Mouse (Mus musculus): ENCODE data around the gene Gm5065. TPM values are rescaled to one million over a fixed set of nuclear protein-coding genes. Genes with fewer than 3 reads are reported as not detected.

The Gm5065 gene
- polyA plus RNA-seq (2014; fragmentation: Nextera tagmentation; extraction: Ambion mirVana): not detected in 2 replicates

DNA sequence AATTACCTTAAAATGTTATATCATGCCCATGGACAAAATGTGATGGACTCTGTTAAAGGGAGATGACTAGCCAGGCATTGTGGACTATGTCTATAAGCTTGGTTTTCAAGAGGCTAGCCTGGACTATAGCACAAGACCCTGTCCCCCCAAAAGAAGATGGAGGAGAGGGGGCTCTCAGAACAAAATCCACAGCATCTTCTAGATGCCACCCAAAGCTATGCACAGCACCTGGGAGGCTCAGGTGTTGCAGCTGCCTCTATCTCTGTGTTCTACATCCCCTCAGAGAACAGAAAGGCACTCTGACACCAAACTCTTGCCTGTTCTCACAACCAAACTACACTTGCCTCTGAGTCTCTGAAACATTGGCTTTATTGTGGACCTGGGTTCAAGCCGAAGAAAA is at the start of gene Gm5065:
Gene Gm5065, plus strand, starts transcription at position 301 of the 400 bp plus-strand sequence.
- Histone ChIP-seq H3K27ac (ENCODE audit: low read depth, low read length) (no peak within 1 kb of the TSS), H3K4me3 (ENCODE audit: low read depth, low read length) (no peak within 1 kb of the TSS), H3K36me3 (ENCODE audit: control insufficient read depth, insufficient read depth, low read length) (no peaks in the 10 kb centered on the region), H3K9ac (ENCODE audit: low read depth, low read length) (no peak within 1 kb of the TSS), H3K4me1 (replicated peaks; ENCODE audit: control insufficient read depth, insufficient read depth, low read length) (no peaks in the 10 kb centered on the region), H3K9me3 (ENCODE audit: control insufficient read depth, low read length) (peaks cover 9% of the 10 kb centered on the region), H3K4me2 (no peak within 1 kb of the TSS), H3K27me3 (replicated peaks; ENCODE audit: control insufficient read depth, insufficient read depth, low read length) (no peaks in the 10 kb centered on the region)
- DNase-seq (ENCODE audit: low spot score) (no peak), ATAC-seq (replicated peaks; ENCODE audit: low FRiP score) (no peak)
- 76% methylated on average over 1 of the region's 1 CpGs for WGBS

GRCm38 (mm10) chr7:5327511-5327910 is 22.8 kb upstream of the Gm5065 start:
- H3K4me1 ChIP-seq (replicated peaks; ENCODE audit: control insufficient read depth, insufficient read depth, low read length): no peaks in the 10 kb centered on the region
- no peak overlapping the region for H3K27ac ChIP-seq (ENCODE audit: low read depth, low read length)
- no peaks in the 10 kb centered on the region for H3K36me3 ChIP-seq (ENCODE audit: control insufficient read depth, insufficient read depth, low read length)
- H3K9ac ChIP-seq (ENCODE audit: low read depth, low read length): no peak overlapping the region
- H3K4me3 ChIP-seq (ENCODE audit: low read depth, low read length): no peak overlapping the region
- WGBS: 84% methylated on average over 1 of the region's 1 CpGs
- ATAC-seq (replicated peaks; ENCODE audit: low FRiP score) (no peak), DNase-seq (ENCODE audit: low spot score) (no peak)
- H3K9me3 ChIP-seq (ENCODE audit: control insufficient read depth, low read length): peaks cover 4% of the 10 kb centered on the region; the same call in 1 of the 2 replicates
- H3K27me3 ChIP-seq (replicated peaks; ENCODE audit: control insufficient read depth, insufficient read depth, low read length): no peaks in the 10 kb centered on the region
- no peak overlapping the region for H3K4me2 ChIP-seq

- WGBS: 76% methylated on average over 4 of the region's 4 CpGs
- no peaks in the 10 kb centered on the region for H3K27me3 ChIP-seq (replicated peaks; ENCODE audit: control insufficient read depth, insufficient read depth, low read length)
Observed at GRCm38 (mm10) chr7:5350935-5351334, 598 bp downstream of the Gm5065 start, which contains the start of gene Nlrp2. Nlrp2 (minus strand) TSS chr7:5351035.

GRCm38 (mm10) chr7:5363599-5363998 is 13.3 kb downstream of the Gm5065 start:
- DNase-seq (ENCODE audit: low spot score) (no peak), ATAC-seq (replicated peaks; ENCODE audit: low FRiP score) (no peak)
- Histone ChIP-seq H3K27ac (ENCODE audit: low read depth, low read length) (no peak overlapping the region), H3K4me3 (ENCODE audit: low read depth, low read length) (no peak overlapping the region), H3K9ac (ENCODE audit: low read depth, low read length) (no peak overlapping the region), H3K9me3 (ENCODE audit: control insufficient read depth, low read length) (peaks cover 5% of the 10 kb centered on the region), H3K4me1 (replicated peaks; ENCODE audit: control insufficient read depth, insufficient read depth, low read length) (no peaks in the 10 kb centered on the region), H3K27me3 (replicated peaks; ENCODE audit: control insufficient read depth, insufficient read depth, low read length) (no peaks in the 10 kb centered on the region), H3K4me2 (no peak overlapping the region), H3K36me3 (ENCODE audit: control insufficient read depth, insufficient read depth, low read length) (no peaks in the 10 kb centered on the region)
- 91% methylated on average over 5 of the region's 5 CpGs for WGBS

More at GRCm38 (mm10) chr7:5350935-5351334, 598 bp downstream of the Gm5065 start, which contains the start of gene Nlrp2:
- H3K4me1 ChIP-seq (replicated peaks; ENCODE audit: control insufficient read depth, insufficient read depth, low read length): no peaks in the 10 kb centered on the region
- ATAC-seq (replicated peaks; ENCODE audit: low FRiP score): no peak
- peaks cover 11% of the 10 kb centered on the region for H3K9me3 ChIP-seq (ENCODE audit: control insufficient read depth, low read length)
- no peak within 1 kb of the TSS for H3K4me2 ChIP-seq
- H3K9ac ChIP-seq (ENCODE audit: low read depth, low read length): no peak within 1 kb of the TSS
- H3K36me3 ChIP-seq (ENCODE audit: control insufficient read depth, insufficient read depth, low read length): no peaks in the 10 kb centered on the region
- H3K4me3 ChIP-seq (ENCODE audit: low read depth, low read length): no peak within 1 kb of the TSS
- no peak within 1 kb of the TSS for H3K27ac ChIP-seq (ENCODE audit: low read depth, low read length)
- no peak for DNase-seq (ENCODE audit: low spot score)

DNA sequence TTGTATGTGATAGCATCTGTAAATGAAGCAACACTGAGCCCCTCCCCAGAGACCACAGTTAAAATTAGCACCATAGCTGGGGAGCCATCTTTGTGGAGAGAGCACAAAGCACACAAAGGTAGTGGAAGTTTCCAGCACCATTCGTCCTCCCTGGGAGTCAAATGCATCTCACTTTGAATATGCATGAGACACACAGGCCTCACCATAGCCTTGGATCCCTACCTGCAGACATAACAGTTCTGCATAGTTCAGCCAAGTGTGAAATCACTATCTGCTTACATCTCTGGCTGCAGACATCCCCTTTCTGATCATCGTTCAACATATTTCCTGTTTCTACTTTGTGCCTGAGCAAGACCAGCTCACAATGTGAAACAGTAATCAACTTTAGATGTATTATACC is 16.4 kb downstream of the Gm5065 start:
- Histone ChIP-seq H3K4me3 (ENCODE audit: low read depth, low read length) (no peak overlapping the region), H3K4me2 (no peak overlapping the region), H3K9me3 (ENCODE audit: control insufficient read depth, low read length) (peaks cover 3% of the 10 kb centered on the region), H3K4me1 (replicated peaks; ENCODE audit: control insufficient read depth, insufficient read depth, low read length) (no peaks in the 10 kb centered on the region), H3K27me3 (replicated peaks; ENCODE audit: control insufficient read depth, insufficient read depth, low read length) (no peaks in the 10 kb centered on the region), H3K27ac (ENCODE audit: low read depth, low read length) (no peak overlapping the region), H3K36me3 (ENCODE audit: control insufficient read depth, insufficient read depth, low read length) (no peaks in the 10 kb centered on the region), H3K9ac (ENCODE audit: low read depth, low read length) (no peak overlapping the region)
- ATAC-seq (replicated peaks; ENCODE audit: low FRiP score) (no peak), DNase-seq (ENCODE audit: low spot score) (no peak)
- 75% methylated on average over 2 of the region's 2 CpGs for WGBS

GRCm38 (mm10) chr7:5406201-5406600 is 55.9 kb downstream of the Gm5065 start:
- Histone ChIP-seq H3K9me3 (ENCODE audit: control insufficient read depth, low read length) (peaks cover 2% of the 10 kb centered on the region), H3K9ac (ENCODE audit: low read depth, low read length) (no peak overlapping the region), H3K4me1 (replicated peaks; ENCODE audit: control insufficient read depth, insufficient read depth, low read length) (no peaks in the 10 kb centered on the region), H3K4me3 (ENCODE audit: low read depth, low read length) (no peak overlapping the region), H3K36me3 (ENCODE audit: control insufficient read depth, insufficient read depth, low read length) (no peaks in the 10 kb centered on the region), H3K27ac (ENCODE audit: low read depth, low read length) (no peak overlapping the region), H3K27me3 (replicated peaks; ENCODE audit: control insufficient read depth, insufficient read depth, low read length) (no peaks in the 10 kb centered on the region), H3K4me2 (no peak overlapping the region)
- ATAC-seq (replicated peaks; ENCODE audit: low FRiP score): no peak
- DNase-seq (ENCODE audit: low spot score): no peak
- 20% methylated on average over 2 of the region's 2 CpGs for WGBS

Other genes starting within 250 kb of the Gm5065 start
- not detected in 2 replicates for gene Rfpl4, start 233.6 kb upstream of the Gm5065 start, polyA plus RNA-seq (2014; fragmentation: Nextera tagmentation; extraction: Ambion mirVana)
- 0.26 and 0.66 TPM in 2 replicates for gene Rasl2-9, start 224.6 kb upstream of the Gm5065 start, polyA plus RNA-seq (2014; fragmentation: Nextera tagmentation; extraction: Ambion mirVana)
- not detected in 2 replicates for gene Vmn1r55, start 200.9 kb upstream of the Gm5065 start, polyA plus RNA-seq (2014; fragmentation: Nextera tagmentation; extraction: Ambion mirVana)
- not detected in 2 replicates for gene Vmn1r56, start 153.8 kb upstream of the Gm5065 start, polyA plus RNA-seq (2014; fragmentation: Nextera tagmentation; extraction: Ambion mirVana)
- not detected in 2 replicates for gene Vmn1r57, start 132.0 kb upstream of the Gm5065 start, polyA plus RNA-seq (2014; fragmentation: Nextera tagmentation; extraction: Ambion mirVana)
- gene Nlrp2, start 498 bp downstream of the Gm5065 start, polyA plus RNA-seq (2014; fragmentation: Nextera tagmentation; extraction: Ambion mirVana): not detected in 2 replicates
- gene Vmn1r58, start 62.9 kb downstream of the Gm5065 start, polyA plus RNA-seq (2014; fragmentation: Nextera tagmentation; extraction: Ambion mirVana): not detected in 2 replicates
- gene Vmn1r59, start 106.2 kb downstream of the Gm5065 start, polyA plus RNA-seq (2014; fragmentation: Nextera tagmentation; extraction: Ambion mirVana): not detected in 2 replicates
- gene Vmn2r28, start 143.4 kb downstream of the Gm5065 start, polyA plus RNA-seq (2014; fragmentation: Nextera tagmentation; extraction: Ambion mirVana): not detected in 2 replicates
- gene Vmn1r60, start 196.8 kb downstream of the Gm5065 start, polyA plus RNA-seq (2014; fragmentation: Nextera tagmentation; extraction: Ambion mirVana): not detected in 2 replicates

Data from liver, embryonic 11.5 days (tissue).